Mouse (Mus musculus) brain, embryonic 18.5 days (tissue): ENCODE results near the gene Mob1a.
A peak's percentile ranks its signal among the peaks of the same experiment; 100 is the strongest.

Experiments used
- DNase-seq: peaks from one replicate; pipeline ENCODE4 v3.0.0-alpha.2; 2012; ENCODE audit warnings: low read depth, low spot score

Gene Mob1a

DNA sequence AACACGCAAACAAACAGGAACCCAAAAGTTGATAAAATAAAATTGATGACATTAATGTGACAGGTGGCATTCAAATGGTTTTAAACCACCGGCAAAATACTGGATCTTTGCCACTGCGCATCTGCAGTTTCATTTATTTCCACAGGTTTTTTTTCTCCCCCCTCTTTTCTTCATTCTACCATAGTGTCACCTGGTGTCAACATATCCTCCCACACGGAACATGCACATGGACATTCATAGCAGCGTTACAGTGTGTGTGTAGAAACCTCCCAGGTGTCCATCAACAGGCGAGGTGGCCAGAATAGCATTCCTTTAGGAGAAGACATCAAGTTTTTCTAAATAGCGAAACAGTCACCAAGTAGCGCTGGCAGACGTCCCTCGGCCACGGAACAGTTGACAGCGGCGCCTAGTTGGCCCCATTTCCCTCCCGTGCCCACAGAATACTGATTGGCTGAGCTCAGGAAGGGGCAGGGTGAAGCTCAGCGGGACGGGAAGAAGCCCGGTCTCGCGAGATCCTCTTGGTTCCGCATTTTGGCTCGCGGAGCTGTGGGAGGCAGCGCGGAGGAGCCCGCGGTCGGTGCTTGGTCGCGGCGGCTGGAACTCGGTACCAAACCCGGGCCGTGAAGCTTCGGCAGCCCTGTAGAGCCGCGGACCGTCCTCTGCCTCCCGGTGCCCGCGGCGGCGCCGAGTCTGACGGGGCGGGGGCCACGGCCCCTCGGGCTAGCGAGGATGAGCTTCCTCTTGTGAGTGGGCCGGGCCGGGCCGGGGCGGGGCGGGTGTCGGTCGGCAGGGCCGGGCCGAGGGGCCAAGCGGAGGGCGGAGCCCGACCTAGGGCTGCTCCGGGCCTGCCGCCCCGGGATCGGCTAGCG, at the start of gene Mob1a, which contains the start of gene Mthfd2:
Mob1a (plus strand) TSS at position 492 of the 869 bp plus-strand sequence.
Mthfd2 (minus strand) TSS at position 384 of the 869 bp plus-strand sequence.
- peak; percentile 82 for DNase-seq

- no peak for DNase-seq
Measured at GRCm38 (mm10) chr6:83277151-83277550, 48.7 kb upstream of the Mob1a start.

- DNase-seq = no peak
Measured at GRCm38 (mm10) chr6:83278881-83279280, 46.9 kb upstream of the Mob1a start.

DNA sequence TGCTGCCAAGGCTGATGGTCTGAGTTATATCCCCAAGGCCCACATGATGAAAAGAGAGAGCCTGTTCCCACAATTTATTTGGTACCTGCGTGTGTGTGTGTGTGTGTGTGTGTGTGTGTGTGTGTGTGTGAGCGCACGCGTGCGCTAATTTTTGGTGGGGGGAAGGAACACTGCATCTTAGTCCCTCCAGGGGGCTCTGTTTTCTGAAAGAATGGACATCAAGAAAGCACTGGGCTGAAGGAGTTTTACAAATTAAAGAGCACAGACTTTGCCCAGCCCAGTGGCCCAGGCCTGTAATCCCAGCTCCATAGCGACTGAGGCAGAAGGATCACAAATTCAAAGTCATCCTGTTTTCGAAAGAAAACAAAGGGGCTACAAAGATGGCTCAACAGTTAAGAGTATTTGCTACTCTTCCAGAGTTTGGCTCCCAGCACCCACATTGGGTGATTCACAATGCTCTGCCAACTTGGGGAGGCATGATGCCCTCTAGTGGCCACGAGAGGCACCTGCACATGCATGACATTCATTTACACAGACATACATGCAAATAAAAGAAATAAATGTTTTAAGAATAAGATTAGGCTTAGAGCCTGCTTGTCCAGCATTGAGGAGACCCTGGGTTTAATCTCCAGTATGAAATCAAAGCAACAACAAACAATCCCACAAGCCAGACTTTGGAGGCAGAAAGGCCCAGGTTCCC, 45.4 kb upstream of the Mob1a start:
- DNase-seq = no peak

DNA sequence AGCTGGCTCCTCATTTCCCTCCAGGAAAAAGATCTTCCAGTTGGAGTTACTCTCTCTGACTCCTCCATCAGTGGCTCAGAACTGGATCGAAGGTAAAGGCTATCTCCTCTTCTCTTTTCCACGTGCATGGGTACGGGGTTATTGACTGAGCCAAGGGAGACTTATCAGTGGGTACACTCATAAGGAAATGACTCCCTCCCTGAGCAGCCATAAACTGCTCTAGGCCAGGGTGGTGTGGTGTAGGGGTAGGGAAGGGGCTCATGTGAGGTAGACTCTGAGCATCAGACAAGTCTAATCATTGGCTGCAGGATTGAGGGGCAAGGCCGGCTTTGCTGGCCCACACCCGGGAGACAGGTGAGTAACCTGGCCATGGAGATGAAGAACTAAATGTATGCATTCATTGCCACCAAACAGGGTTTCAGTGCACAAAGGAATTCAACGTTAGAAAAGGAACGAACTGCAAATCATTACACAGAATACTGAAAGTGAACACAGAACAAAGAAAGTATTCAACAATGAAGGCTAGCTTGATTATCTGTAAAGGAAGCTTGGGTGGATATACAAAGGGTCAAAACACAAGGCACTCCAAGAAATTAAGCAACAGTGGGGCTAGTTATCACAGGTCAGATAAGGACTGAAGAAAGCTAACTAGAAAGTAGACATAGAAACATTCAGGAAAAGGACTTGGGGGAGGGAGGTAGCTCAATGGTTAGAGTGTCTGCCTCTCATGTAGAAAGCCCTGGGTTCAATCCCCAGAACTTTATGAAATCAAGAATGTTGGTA, 25.2 kb upstream of the Mob1a start:
- no peak for DNase-seq

DNA sequence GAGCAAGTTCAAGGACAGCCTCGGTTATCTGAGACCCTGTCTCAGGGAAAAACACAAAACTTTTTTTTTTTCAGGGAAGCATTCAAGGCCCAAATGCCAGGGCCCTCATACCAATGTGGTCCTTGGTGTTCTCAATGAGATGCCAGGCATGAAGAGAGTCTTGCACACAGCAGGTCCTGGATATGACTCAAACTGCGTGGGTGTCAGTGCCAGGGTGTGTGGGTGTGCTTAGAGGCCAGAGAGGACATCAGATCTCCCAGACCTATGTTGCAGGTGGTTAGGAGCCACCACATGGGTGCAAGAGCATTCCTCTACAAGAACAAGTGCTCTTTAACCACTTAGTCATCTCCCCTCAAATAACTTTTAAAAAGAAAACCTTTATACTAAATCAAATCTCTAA, 24.5 kb upstream of the Mob1a start:
- no peak for DNase-seq

DNA sequence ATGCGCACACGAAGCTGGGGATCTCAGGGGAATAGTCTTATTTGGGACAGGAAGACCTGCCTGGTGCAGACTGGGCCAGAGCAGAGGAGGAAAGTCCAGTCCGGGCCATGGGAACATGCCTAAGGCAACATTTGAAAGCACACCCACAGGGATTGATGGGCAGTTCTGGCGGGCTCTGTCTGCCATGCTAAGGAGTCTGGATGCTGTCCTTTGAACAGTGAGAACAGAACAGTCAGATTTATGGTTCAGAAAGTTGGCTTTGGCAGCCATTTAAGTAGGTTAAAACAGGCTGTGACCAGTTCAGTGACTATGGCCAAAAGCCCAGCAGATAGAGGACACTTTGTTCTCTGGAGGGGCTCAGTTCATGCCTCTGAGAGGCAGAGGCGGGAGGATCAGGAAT, 23.6 kb upstream of the Mob1a start:
- no peak for DNase-seq

DNA sequence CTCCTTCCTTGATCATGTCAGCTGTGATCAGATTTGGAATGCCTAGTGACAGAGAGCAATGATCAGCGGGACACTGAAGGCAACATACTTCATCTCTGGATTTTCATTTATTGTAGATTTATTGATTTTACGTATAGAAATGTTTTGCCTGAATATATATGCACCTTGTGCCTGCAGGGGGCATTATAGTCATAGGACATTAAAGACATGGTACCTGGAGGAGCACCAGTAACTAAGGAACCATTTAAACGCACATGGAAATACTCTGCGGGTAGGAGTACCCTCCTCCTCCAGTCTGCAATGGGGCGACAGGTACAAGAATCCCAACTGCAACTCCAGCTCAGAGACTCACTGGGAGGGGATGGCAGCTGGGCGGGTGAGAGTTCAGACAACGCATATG, 16.8 kb upstream of the Mob1a start:
- DNase-seq = no peak

DNA sequence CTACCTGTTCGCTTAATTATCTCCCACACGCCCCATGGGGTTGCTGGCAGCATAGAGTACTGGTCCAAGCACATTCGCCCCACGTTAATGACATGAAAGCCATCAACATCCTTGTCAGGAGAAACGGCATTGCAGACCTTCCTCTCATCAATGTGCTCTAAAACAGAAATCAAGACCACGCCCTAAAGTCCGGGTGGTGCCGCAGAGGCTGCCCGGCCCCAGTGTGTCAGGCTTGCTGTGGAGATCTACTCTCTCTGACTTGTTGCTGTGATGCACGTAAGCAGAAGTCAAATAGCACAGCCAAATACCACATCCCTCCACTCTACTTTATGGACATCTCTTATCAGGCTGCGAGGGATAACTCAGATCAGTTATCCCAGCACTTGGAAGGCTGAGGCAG, 14.6 kb upstream of the Mob1a start:
- no peak for DNase-seq

- DNase-seq = no peak
Measured at GRCm38 (mm10) chr6:83312021-83312420, 13.8 kb upstream of the Mob1a start.

DNA sequence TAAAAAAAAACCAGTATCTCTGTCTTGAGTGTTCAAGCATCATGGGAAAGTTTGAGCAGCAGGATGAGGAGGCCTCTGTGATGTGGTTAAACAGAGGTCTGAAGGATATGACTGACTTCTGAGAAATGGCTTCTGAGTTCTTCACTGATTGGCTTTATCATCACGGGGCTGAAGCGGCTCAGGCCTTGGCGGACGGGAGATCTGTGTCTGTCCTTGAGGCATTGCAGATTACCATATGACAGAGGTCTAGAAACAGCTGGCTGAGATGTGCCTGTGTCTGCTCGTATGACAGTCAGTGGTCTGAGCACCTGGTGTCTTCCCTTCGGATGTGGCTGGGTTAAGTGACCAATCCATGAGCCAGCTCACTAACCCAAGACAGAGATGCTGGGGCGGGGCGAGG, 13.3 kb upstream of the Mob1a start:
- DNase-seq = no peak

DNA sequence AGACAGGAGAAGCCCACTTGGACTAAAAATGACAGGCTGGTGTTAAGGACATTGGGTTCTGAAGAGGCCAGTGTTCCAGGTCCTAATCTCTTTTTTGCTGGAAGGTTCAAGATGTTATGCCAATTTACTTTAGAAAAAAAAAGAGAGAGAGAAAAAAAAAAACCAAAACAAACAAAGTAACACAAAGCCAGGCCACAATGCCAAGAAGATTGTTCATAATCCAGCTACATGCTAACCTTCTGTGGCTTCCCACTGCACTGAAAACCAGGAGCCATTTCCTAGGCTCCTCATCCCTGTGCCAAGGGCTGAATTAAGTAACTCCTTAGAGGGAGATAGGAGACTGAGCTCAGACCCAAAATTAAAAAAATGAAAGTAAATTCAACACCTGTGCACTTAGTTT, 10.5 kb upstream of the Mob1a start:
- DNase-seq = no peak

DNA sequence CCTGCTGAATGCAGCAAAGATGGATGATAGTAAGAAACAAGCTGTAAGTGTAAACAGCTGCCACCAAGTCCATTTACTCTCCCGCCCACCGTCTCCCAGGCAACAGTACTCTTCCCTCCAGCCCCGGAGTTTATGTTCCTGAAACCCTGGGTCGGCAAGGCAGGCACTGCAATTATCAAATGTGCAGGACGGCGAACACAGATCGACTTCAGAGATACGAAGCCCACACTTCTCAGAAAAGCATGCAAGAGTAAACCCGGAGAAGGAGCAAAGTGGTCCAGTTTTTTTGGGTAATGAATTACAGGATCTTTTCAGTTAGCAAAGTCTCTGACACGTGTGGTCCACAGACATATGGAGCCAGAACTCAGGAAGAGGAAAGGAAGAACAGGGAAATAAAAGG, 9.8 kb upstream of the Mob1a start:
- DNase-seq = no peak

GRCm38 (mm10) chr6:83317108-83317741, 8.6 kb upstream of the Mob1a start:
- DNase-seq = peak; percentile 83

DNA sequence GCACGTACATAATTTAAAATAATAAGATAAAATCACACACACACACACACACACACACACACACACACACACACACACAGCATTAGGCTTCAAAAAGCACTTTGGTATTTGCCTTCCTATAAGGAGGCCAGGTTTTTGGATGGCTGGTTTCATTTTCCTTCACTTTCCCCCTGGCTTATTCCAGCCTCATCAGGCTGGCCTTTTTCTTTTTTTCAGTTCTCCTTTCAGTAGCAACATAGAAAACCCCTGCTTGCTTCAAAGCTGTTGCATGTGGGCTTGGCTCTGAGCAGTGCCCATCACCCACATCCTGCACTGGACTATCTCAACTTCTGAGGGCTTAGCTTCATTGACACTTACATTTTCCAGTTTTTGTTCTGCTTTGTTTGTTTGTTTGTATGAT, 3.9 kb upstream of the Mob1a start:
- DNase-seq = no peak

DNA sequence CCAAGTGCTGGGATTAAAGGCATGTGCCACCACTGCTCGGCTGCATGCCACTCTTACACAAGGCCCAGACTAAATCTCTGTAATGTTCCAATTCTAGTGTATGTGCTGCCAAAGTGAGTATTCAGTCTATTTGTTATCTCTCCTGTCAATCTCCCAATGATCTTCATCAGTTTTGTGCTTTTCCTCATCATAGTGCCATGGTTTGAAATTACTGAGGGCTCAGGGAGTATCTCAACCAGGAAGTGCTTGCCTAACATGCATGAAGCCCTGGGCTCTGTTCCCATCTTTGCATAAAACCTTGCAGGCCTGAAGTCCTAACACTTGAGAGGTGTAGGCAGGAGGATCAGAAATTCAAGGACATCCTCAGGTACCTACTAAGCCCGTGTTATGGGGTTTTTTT, 3.0 kb upstream of the Mob1a start:
- DNase-seq = no peak

GRCm38 (mm10) chr6:83323652-83324419, 2.0 kb upstream of the Mob1a start:
- no peak for DNase-seq

DNA sequence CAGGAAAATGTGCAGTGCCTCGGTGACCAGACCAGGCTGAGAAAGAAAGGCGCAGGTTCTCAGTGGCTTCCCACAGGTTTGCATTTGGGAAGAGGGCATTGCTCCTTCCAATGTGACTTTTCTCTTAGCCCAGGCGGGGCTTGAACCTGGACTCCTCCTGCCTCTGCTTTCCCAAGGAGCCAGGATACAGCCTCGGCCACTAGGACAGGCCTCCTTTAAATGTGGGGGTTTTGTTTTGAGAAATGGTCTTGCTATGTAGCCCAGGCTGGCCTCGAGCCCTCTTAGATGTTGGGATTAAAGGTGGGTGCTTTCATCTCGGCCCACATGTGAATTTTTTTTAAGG, 549 bp downstream of the Mob1a start:
- DNase-seq = no peak

DNA sequence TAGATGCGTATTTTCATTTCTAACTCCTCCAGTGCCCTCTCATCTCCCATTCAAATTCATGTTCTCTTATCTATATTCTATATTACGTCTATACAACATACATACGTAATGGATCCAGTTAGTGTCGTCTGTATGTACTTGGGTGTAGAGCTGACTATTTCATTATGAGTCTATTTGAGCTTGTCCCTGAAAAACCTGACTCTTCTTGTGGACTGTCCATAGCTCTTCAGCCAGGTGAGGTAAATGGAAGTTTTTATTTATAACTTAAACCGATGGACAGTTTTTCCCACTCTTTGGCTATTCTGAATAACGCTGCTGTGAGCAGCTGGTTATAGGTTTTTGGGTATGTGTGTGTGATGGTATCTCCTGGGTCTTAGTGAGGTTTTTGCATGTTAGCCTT, 945 bp downstream of the Mob1a start:
- no peak for DNase-seq

- DNase-seq = no peak
Measured at GRCm38 (mm10) chr6:83327591-83328190, 1.9 kb downstream of the Mob1a start.

DNA sequence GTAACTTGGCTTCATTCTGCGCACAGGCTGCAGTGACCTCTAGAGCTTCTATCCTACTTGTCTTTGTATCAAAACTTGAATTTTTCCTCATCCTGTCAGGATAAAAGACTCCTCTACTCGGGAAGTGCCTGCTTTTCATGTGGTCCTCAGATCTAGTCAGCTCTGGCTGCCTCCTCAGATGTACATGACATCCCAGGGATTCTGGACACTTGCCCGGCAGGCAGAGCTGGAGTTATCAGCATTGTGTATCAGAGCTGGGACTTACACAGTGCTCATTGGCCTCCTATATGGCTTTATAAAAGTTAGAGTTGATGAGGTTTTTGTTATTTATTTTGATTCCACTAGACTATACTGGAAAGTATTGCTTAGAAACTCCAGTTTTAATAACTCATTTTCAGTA, 15.6 kb downstream of the Mob1a start:
- DNase-seq = no peak
